Mouse (Mus musculus) left cerebral cortex, adult 9 months (tissue): Measurements from ENCODE around the gene Edem2.
A peak's percentile ranks its signal among the peaks of the same experiment; 100 is the strongest.
"Not testable (repeated sequence)": the region's sequence is repeated elsewhere in the genome, so short reads cannot be mapped to it uniquely, and the experiment has no call there.

ENCODE experiments used
- DNase-seq, 2 experiments: peaks; one replicate each; pipeline ENCODE4 v3.0.0; 2022; ENCODE audit warnings: low spot score in 2 of 2

Gene Edem2

GRCm38 (mm10) chr2:155735766-155736165 is 6.5 kb upstream of the Edem2 start, which contains the start of gene Gm17581:
Gene Gm17581 (minus strand): TSS chr2:155735866.
- not testable (repeated sequence) for DNase-seq

- DNase-seq, result no peak
These were observed 5.8 kb upstream of the Edem2 start for GRCm38 (mm10) chr2:155735080-155735479.

- no peak for DNase-seq
These were observed 533 bp downstream of the Edem2 start for GRCm38 (mm10) chr2:155728742-155729141.

GRCm38 (mm10) chr2:155727764-155728395 is 1.4 kb downstream of the Edem2 start:
- DNase-seq, result no peak

GRCm38 (mm10) chr2:155726302-155726701 is 3.0 kb downstream of the Edem2 start:
- no peak for DNase-seq

GRCm38 (mm10) chr2:155724526-155724925 is 4.7 kb downstream of the Edem2 start:
- no peak for DNase-seq

GRCm38 (mm10) chr2:155724036-155724435 is 5.2 kb downstream of the Edem2 start:
- no peak for DNase-seq

- DNase-seq, result no peak
These were observed 8.7 kb downstream of the Edem2 start for GRCm38 (mm10) chr2:155720585-155720984.

- no peak for DNase-seq
These were observed 11.9 kb downstream of the Edem2 start for GRCm38 (mm10) chr2:155717082-155717990.

- no peak for DNase-seq
These were observed 18.7 kb downstream of the Edem2 start for GRCm38 (mm10) chr2:155710557-155710956.

GRCm38 (mm10) chr2:155707251-155707650 is 22.0 kb downstream of the Edem2 start:
- DNase-seq, result peak in 1 of 2 experiments; percentile 42

- no peak for DNase-seq
These were observed 25.6 kb downstream of the Edem2 start for GRCm38 (mm10) chr2:155703630-155704029.

GRCm38 (mm10) chr2:155701399-155701919 is 27.8 kb downstream of the Edem2 start:
- no peak for DNase-seq

- DNase-seq, result not testable (repeated sequence)
These were observed 30.8 kb downstream of the Edem2 start for GRCm38 (mm10) chr2:155698443-155698842.

- DNase-seq, result no peak
These were observed 32.4 kb downstream of the Edem2 start for GRCm38 (mm10) chr2:155696851-155697250.

GRCm38 (mm10) chr2:155696091-155696558 is 33.1 kb downstream of the Edem2 start:
- DNase-seq, result peak; percentile 32 to 81

- no peak for DNase-seq
These were observed 34.0 kb downstream of the Edem2 start for GRCm38 (mm10) chr2:155695316-155695715.

- DNase-seq, result no peak
These were observed 34.7 kb downstream of the Edem2 start for GRCm38 (mm10) chr2:155694564-155694963.

GRCm38 (mm10) chr2:155693136-155693535 is 36.1 kb downstream of the Edem2 start:
- DNase-seq, result no peak

- DNase-seq, result peak; percentile 84 to 98
These were observed 37.4 kb downstream of the Edem2 start, which contains the start of gene Trpc4ap for GRCm38 (mm10) chr2:155691723-155692493. Gene Trpc4ap (minus strand): TSS chr2:155692384.

- DNase-seq, result no peak
These were observed 37.9 kb downstream of the Edem2 start for GRCm38 (mm10) chr2:155691336-155691722.

GRCm38 (mm10) chr2:155689211-155689610 is 40.1 kb downstream of the Edem2 start:
- DNase-seq, result no peak
